Mouse (Mus musculus) C2C12 (cell line): ENCODE measurements at regions not wholly inside any gene's neighbourhood (a gene's known extent, or its start where the extent isn't known, plus 50 kb on each side); places are given as distances from the start of the nearest gene placed in this dataset.

Experiments
- H3K27me3 ChIP-seq: one replicate; pipeline ENCODE4 v1.6.1; 2011; ENCODE audit not compliant: control insufficient read depth, insufficient read depth, insufficient read length
- H3K36me3 ChIP-seq: one replicate; pipeline ENCODE4 v1.6.1; 2011; ENCODE audit not compliant: control insufficient read depth, insufficient read depth
- H3K4me3 ChIP-seq: one replicate; pipeline ENCODE4 v1.5.1; 2011; ENCODE audit warnings: mild to moderate bottlenecking, control low read depth; ENCODE audit not compliant: poor library complexity, insufficient read depth, severe bottlenecking
- H3K79me2 ChIP-seq: one replicate; pipeline ENCODE4 v1.6.1; 2011; ENCODE audit not compliant: control insufficient read depth, insufficient read depth
- H3K79me3 ChIP-seq: one replicate; pipeline ENCODE4 v1.6.1; 2011; ENCODE audit warnings: low read depth, control low read depth
- H3ac ChIP-seq: one replicate; pipeline ENCODE3; 2011; ENCODE audit warnings: low read depth; ENCODE audit not compliant: control insufficient read depth, insufficient read length
- CEBPB ChIP-seq: IDR thresholded peaks from one replicate; pipeline ENCODE4 v1.6.1; 2011; ENCODE audit warnings: low read depth, mild to moderate bottlenecking, control low read depth, moderate library complexity
- CTCF ChIP-seq: IDR thresholded peaks from one replicate; pipeline ENCODE4 v1.5.1; 2011; ENCODE audit not compliant: control insufficient read depth, insufficient read depth, insufficient read length
- FOSL1 ChIP-seq: IDR thresholded peaks from one replicate; pipeline ENCODE4 v1.8.0; 2011; ENCODE audit warnings: mild to moderate bottlenecking, low read length; ENCODE audit not compliant: poor library complexity, insufficient read depth, severe bottlenecking
- MAX ChIP-seq: IDR thresholded peaks from one replicate; pipeline ENCODE4 v1.6.1; 2011; ENCODE audit warnings: mild to moderate bottlenecking, control low read depth
- MYOD1 ChIP-seq: IDR thresholded peaks from one replicate; pipeline ENCODE4 v1.6.1; 2011; ENCODE audit warnings: low read depth; ENCODE audit not compliant: control insufficient read depth, insufficient read length
- MYOG ChIP-seq: IDR thresholded peaks from one replicate; pipeline ENCODE4 v1.6.1; 2011; ENCODE audit not compliant: control insufficient read depth, insufficient read length; ENCODE audit errors: extremely low read depth
- USF1 ChIP-seq: IDR thresholded peaks from one replicate; pipeline ENCODE4 v1.6.1; 2011; ENCODE audit warnings: low read depth, mild to moderate bottlenecking, control low read depth, moderate library complexity

- H3K36me3 ChIP-seq: no peaks in the 10 kb centered on the region
- TF ChIP-seq FOSL1 (no peak), CEBPB (no peak), CTCF (no peak), MYOG (no peak), USF1 (no peak), MYOD1 (no peak), MAX (no peak)
- H3K4me3 ChIP-seq: no peak overlapping the region
- H3K79me2 ChIP-seq: no peaks in the 10 kb centered on the region
- no peaks in the 10 kb centered on the region for H3K27me3 ChIP-seq
- no peaks in the 10 kb centered on the region for H3K79me3 ChIP-seq
- H3ac ChIP-seq: no peak overlapping the region
Observed at GRCm38 (mm10) chr1:69746575-69747290, 59.7 kb upstream of the Ikzf2 start.

- TF ChIP-seq USF1 (no peak), MAX (no peak), MYOG (no peak)
- no peak overlapping the region for H3K4me3 ChIP-seq
- H3ac ChIP-seq: no peak overlapping the region
- no peaks in the 10 kb centered on the region for H3K79me3 ChIP-seq
- H3K79me2 ChIP-seq: no peaks in the 10 kb centered on the region
- no peaks in the 10 kb centered on the region for H3K27me3 ChIP-seq
- H3K36me3 ChIP-seq: no peaks in the 10 kb centered on the region
Observed at GRCm38 (mm10) chr1:69752724-69753123, 65.7 kb upstream of the Ikzf2 start.

- no peaks in the 10 kb centered on the region for H3K79me2 ChIP-seq
- TF ChIP-seq USF1: no peak
- no peak for TF ChIP-seq CEBPB
- TF ChIP-seq CTCF: no peak
- TF ChIP-seq MYOG: no peak
- no peak for TF ChIP-seq MAX
- no peak for TF ChIP-seq MYOD1
- TF ChIP-seq FOSL1: no peak
- no peaks in the 10 kb centered on the region for H3K36me3 ChIP-seq
- H3K79me3 ChIP-seq: no peaks in the 10 kb centered on the region
- H3K27me3 ChIP-seq: no peaks in the 10 kb centered on the region
- H3ac ChIP-seq: no peak overlapping the region
- H3K4me3 ChIP-seq: no peak overlapping the region
Observed at GRCm38 (mm10) chr1:69757702-69758101, 69.1 kb upstream of the Spag16 start.

GRCm38 (mm10) chr1:69759544-69759943, 67.2 kb upstream of the Spag16 start:
- H3K79me2 ChIP-seq: no peaks in the 10 kb centered on the region
- no peak overlapping the region for H3K4me3 ChIP-seq
- H3K27me3 ChIP-seq: no peaks in the 10 kb centered on the region
- H3K36me3 ChIP-seq: no peaks in the 10 kb centered on the region
- TF ChIP-seq FOSL1 (no peak), CEBPB (no peak), CTCF (no peak), MYOD1 (no peak), MAX (no peak), MYOG (no peak), USF1 (no peak)
- H3ac ChIP-seq: no peak overlapping the region
- no peaks in the 10 kb centered on the region for H3K79me3 ChIP-seq

- Histone ChIP-seq H3K4me3 (no peak overlapping the region), H3ac (no peak overlapping the region), H3K79me3 (no peaks in the 10 kb centered on the region), H3K36me3 (no peaks in the 10 kb centered on the region), H3K27me3 (no peaks in the 10 kb centered on the region), H3K79me2 (no peaks in the 10 kb centered on the region)
- no peak for TF ChIP-seq CTCF
- TF ChIP-seq FOSL1: no peak
- no peak for TF ChIP-seq USF1
- no peak for TF ChIP-seq MAX
- TF ChIP-seq MYOG: no peak
- TF ChIP-seq CEBPB: no peak
- no peak for TF ChIP-seq MYOD1
Observed at GRCm38 (mm10) chr1:69768714-69769113, 58.1 kb upstream of the Spag16 start.

- Histone ChIP-seq H3K79me2 (no peaks in the 10 kb centered on the region), H3K27me3 (no peaks in the 10 kb centered on the region), H3K36me3 (no peaks in the 10 kb centered on the region), H3K4me3 (no peak overlapping the region), H3ac (no peak overlapping the region), H3K79me3 (no peaks in the 10 kb centered on the region)
- no peak for TF ChIP-seq MYOG
- no peak for TF ChIP-seq MYOD1
Observed at GRCm38 (mm10) chr1:69770209-69770608, 56.6 kb upstream of the Spag16 start.
